Mouse (Mus musculus): ENCODE data around the gene N4bp2l2. TPM values are rescaled to one million over a fixed set of nuclear protein-coding genes. Genes with fewer than 3 reads are reported as not detected.

The N4bp2l2 gene
- total RNA-seq, 2 experiments from 2014 or later: 116 to 123 TPM

GRCm38 (mm10) chr5:150598202-150599119 lies 67.5 kb downstream of the N4bp2l2 start:
- DNase-seq (ENCODE audit: low spot score in 2 of 2): no peak

- no peak for DNase-seq (ENCODE audit: low spot score in 2 of 2)
Observed at GRCm38 (mm10) chr5:150597088-150597487, 68.9 kb downstream of the N4bp2l2 start, which contains the start of gene N4bp2l1. N4bp2l1 (minus strand) TSS chr5:150597188.

GRCm38 (mm10) chr5:150595366-150596016 lies 70.5 kb downstream of the N4bp2l2 start:
- no peak for DNase-seq (ENCODE audit: low spot score in 2 of 2)

GRCm38 (mm10) chr5:150594649-150595339 lies 71.2 kb downstream of the N4bp2l2 start:
- DNase-seq (ENCODE audit: low spot score in 2 of 2): peak in 1 of 2 experiments; percentile 15

- peak in 1 of 2 experiments; percentile 31 for DNase-seq (ENCODE audit: low spot score in 2 of 2)
Observed at GRCm38 (mm10) chr5:150593756-150594648, 72.0 kb downstream of the N4bp2l2 start.

GRCm38 (mm10) chr5:150592904-150593755 lies 72.9 kb downstream of the N4bp2l2 start:
- DNase-seq (ENCODE audit: low spot score in 2 of 2): peak in 1 of 2 experiments; percentile 16

GRCm38 (mm10) chr5:150592186-150592903 lies 73.6 kb downstream of the N4bp2l2 start:
- DNase-seq (ENCODE audit: low spot score in 2 of 2): no peak

- DNase-seq (ENCODE audit: low spot score in 2 of 2): no peak
Observed at GRCm38 (mm10) chr5:150589945-150590344, 76.0 kb downstream of the N4bp2l2 start.

GRCm38 (mm10) chr5:150584337-150584729 lies 81.7 kb downstream of the N4bp2l2 start:
- DNase-seq (ENCODE audit: low spot score in 2 of 2): no peak

GRCm38 (mm10) chr5:150583622-150584336 lies 82.2 kb downstream of the N4bp2l2 start:
- DNase-seq (ENCODE audit: low spot score in 2 of 2): no peak

- DNase-seq (ENCODE audit: low spot score in 2 of 2): no peak
Observed at GRCm38 (mm10) chr5:150583181-150583580, 82.8 kb downstream of the N4bp2l2 start.

GRCm38 (mm10) chr5:150581180-150581579 lies 84.8 kb downstream of the N4bp2l2 start:
- no peak for DNase-seq (ENCODE audit: low spot score in 2 of 2)

GRCm38 (mm10) chr5:150578613-150579171 lies 87.3 kb downstream of the N4bp2l2 start:
- no peak for DNase-seq (ENCODE audit: low spot score in 2 of 2)

GRCm38 (mm10) chr5:150576832-150577231 lies 89.2 kb downstream of the N4bp2l2 start:
- no peak for DNase-seq (ENCODE audit: low spot score in 2 of 2)

GRCm38 (mm10) chr5:150574885-150575284 lies 91.1 kb downstream of the N4bp2l2 start:
- no peak for DNase-seq (ENCODE audit: low spot score in 2 of 2)

- no peak for DNase-seq (ENCODE audit: low spot score in 2 of 2)
Observed at GRCm38 (mm10) chr5:150574403-150574802, 91.6 kb downstream of the N4bp2l2 start.

GRCm38 (mm10) chr5:150570496-150571219 lies 95.3 kb downstream of the N4bp2l2 start:
- DNase-seq (ENCODE audit: low spot score in 2 of 2): no peak

Data from adrenal gland, postnatal 4 days (tissue).